Mouse (Mus musculus) CH12.LX (cell line): Measurements from ENCODE around the gene Prelp. TPM values are rescaled to one million over a fixed set of nuclear protein-coding genes. Genes with fewer than 3 reads are reported as not detected.

Source experiments
- DNase-seq: peaks from one replicate; pipeline ENCODE4 v3.0.0-alpha.2; 2013; ENCODE audit errors: extremely low read depth
- H3K27ac ChIP-seq: 2 replicates; pipeline ENCODE4 v1.5.1; 2012; ENCODE audit warnings: low read depth, mild to moderate bottlenecking, control low read depth, moderate library complexity; ENCODE audit not compliant: insufficient read depth
- H3K27me3 ChIP-seq: replicated peaks from 2 replicates; pipeline ENCODE3; 2012; ENCODE audit warnings: inconsistent platforms
- H3K36me3 ChIP-seq, 2 experiments: replicated peaks in 1 of 2; 2 replicates each; pipeline versions ENCODE3 to v1.6.1; 2012; ENCODE audit warnings: inconsistent platforms in 1 of 2, low read length in 1 of 2, mild to moderate bottlenecking in 1 of 2, mixed read lengths in 1 of 2, moderate library complexity in 1 of 2; ENCODE audit not compliant: control insufficient read depth in 1 of 2, insufficient read depth in 1 of 2
- H3K4me1 ChIP-seq, 2 experiments: 2 replicates each; pipeline ENCODE4 v1.6.1; 2012; ENCODE audit warnings: inconsistent platforms in 1 of 2, moderate library complexity in 1 of 2; ENCODE audit not compliant: insufficient read depth in 2 of 2, control insufficient read depth in 1 of 2
- H3K4me2 ChIP-seq: 2 replicates; pipeline ENCODE4 v1.6.1; 2012; ENCODE audit warnings: low read depth, mild to moderate bottlenecking, control low read depth; ENCODE audit not compliant: poor library complexity, insufficient read depth, severe bottlenecking
- H3K4me3 ChIP-seq, 3 experiments: fragments of 150-350 bp in 1 of 3; sonication (generic) in 1 of 3; replicated peaks in 1 of 3; 2 replicates each; pipeline versions ENCODE3 to v1.5.1; 2011 to 2012; ENCODE audit warnings: low read depth in 2 of 3, low read length in 2 of 3, mild to moderate bottlenecking in 2 of 3, moderate library complexity in 2 of 3, control low read depth in 1 of 3, improper control_type of control experiment in 1 of 3, inconsistent platforms in 1 of 3, mixed read lengths in 1 of 3; ENCODE audit not compliant: poor library complexity in 1 of 3
- H3K79me2 ChIP-seq: replicated peaks from 2 replicates; pipeline ENCODE4 v1.6.1; 2012; ENCODE audit warnings: mild to moderate bottlenecking, moderate library complexity; ENCODE audit not compliant: control insufficient read depth, poor library complexity, insufficient read depth, severe bottlenecking; ENCODE audit errors: extremely low read depth
- H3K9ac ChIP-seq: 2 replicates; pipeline ENCODE4 v1.6.1; 2012; ENCODE audit warnings: low read depth, mild to moderate bottlenecking, control low read depth, moderate library complexity; ENCODE audit not compliant: insufficient read depth
- H3K9me3 ChIP-seq: replicated peaks from 2 replicates; pipeline ENCODE3; 2012; ENCODE audit warnings: low read length, inconsistent platforms, mixed read lengths
- CHD1 ChIP-seq: IDR thresholded peaks from 2 replicates; pipeline ENCODE4 v1.6.1; 2012; ENCODE audit warnings: low read depth, low read length, improper control_type of control experiment, inconsistent platforms
- CTCF ChIP-seq, 2 experiments: IDR thresholded peaks in 1 of 2; conservative IDR thresholded peaks in 1 of 2; 2 replicates each; pipeline ENCODE4 v1.5.1; 2011 to 2012; ENCODE audit warnings: low read depth in 2 of 2, low read length in 2 of 2, improper control_type of control experiment in 1 of 2, inconsistent platforms in 1 of 2, mild to moderate bottlenecking in 1 of 2, moderate library complexity in 1 of 2
- ETS1 ChIP-seq: conservative IDR thresholded peaks from 2 replicates; pipeline ENCODE4 v1.6.1; 2012; ENCODE audit warnings: low read depth, mild to moderate bottlenecking, inconsistent platforms, low read length, improper control_type of control experiment, moderate library complexity
- GABPA ChIP-seq: IDR thresholded peaks from 2 replicates; pipeline ENCODE4 v1.6.1; 2012; ENCODE audit warnings: low read depth, low read length, improper control_type of control experiment, inconsistent platforms; ENCODE audit not compliant: insufficient replicate concordance
- HCFC1 ChIP-seq: IDR thresholded peaks from 2 replicates; pipeline ENCODE4 v1.6.1; 2012; ENCODE audit warnings: low read depth, mild to moderate bottlenecking, inconsistent platforms, low read length, improper control_type of control experiment
- MAX ChIP-seq: IDR thresholded peaks from 2 replicates; pipeline ENCODE4 v1.6.1; 2011; ENCODE audit warnings: low read length, improper control_type of control experiment
- NELFE ChIP-seq: IDR thresholded peaks from 2 replicates; pipeline ENCODE4 v1.6.1; 2011; ENCODE audit warnings: low read depth, low read length, improper control_type of control experiment
- PAX5 ChIP-seq: IDR thresholded peaks from 2 replicates; pipeline ENCODE4 v1.6.1; 2012; ENCODE audit warnings: low read length, inconsistent platforms, mixed read lengths
- POLR2A ChIP-seq: IDR thresholded peaks from 2 replicates; pipeline ENCODE4 v1.6.1; 2011; ENCODE audit warnings: low read depth, mild to moderate bottlenecking, improper control_type of control experiment, low read length
- POLR2AphosphoS2 ChIP-seq: IDR thresholded peaks from 2 replicates; pipeline ENCODE4 v1.6.1; 2011; ENCODE audit warnings: low read depth, low read length, improper control_type of control experiment
- SIN3A ChIP-seq: IDR thresholded peaks from 2 replicates; pipeline ENCODE4 v1.6.1; 2012; ENCODE audit warnings: low read length, improper control_type of control experiment, inconsistent platforms
- SMC3 ChIP-seq: IDR thresholded peaks from 2 replicates; pipeline ENCODE4 v1.6.1; 2011; ENCODE audit warnings: low read depth, low read length, improper control_type of control experiment
- USF1 ChIP-seq: IDR thresholded peaks from 2 replicates; pipeline ENCODE4 v1.6.1; 2014; ENCODE audit warnings: low read depth, mild to moderate bottlenecking, inconsistent platforms, low read length, improper control_type of control experiment
- ZC3H11A ChIP-seq: IDR thresholded peaks from 2 replicates; pipeline ENCODE4 v1.6.1; 2012; ENCODE audit warnings: low read depth, mild to moderate bottlenecking, inconsistent platforms, low read length, improper control_type of control experiment
- ZKSCAN1 ChIP-seq: IDR thresholded peaks from 2 replicates; pipeline ENCODE4 v1.6.1; 2012; ENCODE audit warnings: low read depth, inconsistent platforms, low read length, improper control_type of control experiment, borderline replicate concordance
- ZNF384 ChIP-seq: IDR thresholded peaks from 2 replicates; pipeline ENCODE4 v1.6.1; 2012; ENCODE audit warnings: low read depth, low read length, improper control_type of control experiment, inconsistent platforms
- dilution Hi-C: fragments of 300-500 bp; cut with MboI; formaldehyde crosslinking; loops from 2 replicates; pipeline ENCODE4 v1.14.3; 2020; ENCODE audit warnings: low sequenced_read_pairs; ENCODE audit not compliant: extremely low pct_unique_long_range_greater_than_20kb, extremely low pct_ligation_motif_present
- in situ Hi-C: fragments of 300-500 bp; cut with MboI; formaldehyde crosslinking; loops from 3 replicates; pipeline ENCODE4 v1.14.3; 2019; ENCODE audit warnings: low sequenced_read_pairs, low pct_ligation_motif_present, low pct_unique_long_range_greater_than_20kb, mixed read lengths
- polyA plus RNA-seq: library from polyadenylated mRNA; unstranded; fragments of >175 nt; gene quantifications from 2 replicates; pipeline ENCODE4 v1.2.1, GENCODE M21; 2012; ENCODE audit warnings: low read depth; ENCODE audit not compliant: insufficient read length
- total RNA-seq, 2 experiments: library from RNA; depleted of rRNA; stranded (reverse); fragments of 300-350 nt in 1 of 2; fragments of >200 nt in 1 of 2; gene quantifications; 2 replicates each; pipeline ENCODE4 v1.2.3; 2012 to 2014

The Prelp gene
- total and polyA plus RNA-seq, 3 experiments = not detected

- dilution Hi-C loops = no loop called here
- in situ Hi-C loops = no loop called here
- TF ChIP-seq SIN3A (no peak), HCFC1 (no peak), MAX (no peak), ZNF384 (no peak), ETS1 (no peak), NELFE (no peak), USF1 (no peak), ZC3H11A (no peak), CTCF (conservative IDR thresholded peaks at IDR 0.05 in 1 of 2, IDR thresholded peaks at IDR 0.05 in 1 of 2; ENCODE audit: low read depth in 2 of 2, low read length in 2 of 2) (no peak)
Observed at GRCm38 (mm10) chr1:133881813-133882212, 39.4 kb downstream of the Prelp start.

GRCm38 (mm10) chr1:133878825-133879423 lies 42.3 kb downstream of the Prelp start:
- TF ChIP-seq USF1 (peak; percentile 44), NELFE (no peak)
- Histone ChIP-seq H3K4me2 (no peak overlapping the region), H3K27ac (no peak overlapping the region), H3K4me3 (no peak overlapping the region), H3K9ac (no peak overlapping the region), H3K79me2 (no peaks in the 10 kb centered on the region), H3K4me1 (peaks cover 0 to 26% of the 10 kb centered on the region in 2 experiments; a peak in 2 of 4 replicates), H3K27me3 (no peaks in the 10 kb centered on the region), H3K9me3 (no peaks in the 10 kb centered on the region), H3K36me3 (no peaks in the 10 kb centered on the region)
- dilution Hi-C loops (no loop called here), in situ Hi-C loops (no loop called here)
- DNase-seq = no peak

More at GRCm38 (mm10) chr1:133881813-133882212, 39.4 kb downstream of the Prelp start:
- no peaks in the 10 kb centered on the region for H3K9me3 ChIP-seq
- no peak overlapping the region for H3K4me2 ChIP-seq
- H3K27ac ChIP-seq = no peak overlapping the region
- H3K27me3 ChIP-seq = no peaks in the 10 kb centered on the region
- no peak overlapping the region for H3K9ac ChIP-seq
- DNase-seq = no peak
- H3K4me3 ChIP-seq = no peak overlapping the region
- no peaks in the 10 kb centered on the region for H3K79me2 ChIP-seq
- H3K36me3 ChIP-seq = no peaks in the 10 kb centered on the region
- peaks cover 0 to 30% of the 10 kb centered on the region in 2 experiments; a peak in 2 of 4 replicates for H3K4me1 ChIP-seq

- Histone ChIP-seq H3K27me3 (no peaks in the 10 kb centered on the region), H3K4me3 (no peak overlapping the region), H3K9me3 (no peaks in the 10 kb centered on the region), H3K9ac (no peak overlapping the region), H3K36me3 (no peaks in the 10 kb centered on the region), H3K4me2 (no peak overlapping the region), H3K79me2 (no peaks in the 10 kb centered on the region), H3K27ac (no peak overlapping the region), H3K4me1 (peaks cover 0 to 15% of the 10 kb centered on the region in 2 experiments; a peak in 2 of 4 replicates)
- dilution Hi-C loops (no loop called here), in situ Hi-C loops (no loop called here)
- TF ChIP-seq USF1 (no peak), PAX5 (no peak), POLR2AphosphoS2 (no peak), GABPA (no peak), ZC3H11A (no peak), CHD1 (no peak), ZKSCAN1 (no peak), POLR2A (no peak), SMC3 (no peak)
- no peak for DNase-seq
Observed at GRCm38 (mm10) chr1:133876936-133877335, 44.3 kb downstream of the Prelp start.
